Mouse (Mus musculus) CD4-positive, CD25-positive, alpha-beta regulatory T cell, adult 4 months (primary cell): Measurements from ENCODE around the gene Il1r1. TPM values are rescaled to one million over a fixed set of nuclear protein-coding genes. Genes with fewer than 3 reads are reported as not detected.
A peak's percentile ranks its signal among the peaks of the same experiment; 100 is the strongest.

Experiments used
- ATAC-seq: one replicate; pipeline ENCODE4 v1.8.0; 2017
- polyA plus RNA-seq, 2 experiments: library from polyadenylated mRNA; unstranded; fragments of 100-300 nt; shearing (Covaris generic); gene quantifications; one replicate each; pipeline ENCODE4 v1.2.1; 2017

The Il1r1 gene
- polyA plus RNA-seq, 2 experiments from 2014 or later = not detected

GRCm38 (mm10) chr1:40233217-40233616 lies 8.3 kb downstream of the Il1r1 start:
- ATAC-seq = no peak

- no peak for ATAC-seq
Measured at GRCm38 (mm10) chr1:40233621-40234020, 8.7 kb downstream of the Il1r1 start.

GRCm38 (mm10) chr1:40235597-40236249 lies 10.8 kb downstream of the Il1r1 start:
- no peak for ATAC-seq

GRCm38 (mm10) chr1:40236694-40237093 lies 11.8 kb downstream of the Il1r1 start:
- ATAC-seq = no peak

GRCm38 (mm10) chr1:40237094-40237493 lies 12.2 kb downstream of the Il1r1 start:
- ATAC-seq = no peak

GRCm38 (mm10) chr1:40240353-40241092 lies 15.6 kb downstream of the Il1r1 start:
- no peak for ATAC-seq

- no peak for ATAC-seq
Measured at GRCm38 (mm10) chr1:40242717-40243116, 17.8 kb downstream of the Il1r1 start.

GRCm38 (mm10) chr1:40243561-40243998 lies 18.7 kb downstream of the Il1r1 start:
- no peak for ATAC-seq

- ATAC-seq = no peak
Measured at GRCm38 (mm10) chr1:40250425-40250824, 25.5 kb downstream of the Il1r1 start.

GRCm38 (mm10) chr1:40252507-40252906 lies 27.6 kb downstream of the Il1r1 start:
- no peak for ATAC-seq

GRCm38 (mm10) chr1:40253940-40254339 lies 29.1 kb downstream of the Il1r1 start:
- ATAC-seq = no peak

- no peak for ATAC-seq
Measured at GRCm38 (mm10) chr1:40254347-40255057, 29.6 kb downstream of the Il1r1 start.

- ATAC-seq = no peak
Measured at GRCm38 (mm10) chr1:40262441-40263121, 37.7 kb downstream of the Il1r1 start.

- ATAC-seq = no peak
Measured at GRCm38 (mm10) chr1:40263122-40263498, 38.2 kb downstream of the Il1r1 start.

- no peak for ATAC-seq
Measured at GRCm38 (mm10) chr1:40263679-40264078, 38.8 kb downstream of the Il1r1 start.

GRCm38 (mm10) chr1:40265301-40265835 lies 40.5 kb downstream of the Il1r1 start:
- ATAC-seq = no peak

- no peak for ATAC-seq
Measured at GRCm38 (mm10) chr1:40266431-40267260, 41.8 kb downstream of the Il1r1 start.

GRCm38 (mm10) chr1:40267846-40268245 lies 43.0 kb downstream of the Il1r1 start:
- no peak for ATAC-seq

- no peak for ATAC-seq
Measured at GRCm38 (mm10) chr1:40268536-40268935, 43.7 kb downstream of the Il1r1 start.

- ATAC-seq = no peak
Measured at GRCm38 (mm10) chr1:40270415-40270814, 45.5 kb downstream of the Il1r1 start.

GRCm38 (mm10) chr1:40271052-40271451 lies 46.2 kb downstream of the Il1r1 start:
- ATAC-seq = peak; percentile 34
